Mouse (Mus musculus): ENCODE measurements around the gene Tcf20.
A peak's percentile ranks its signal among the peaks of the same experiment; 100 is the strongest.
"Not testable (repeated sequence)": the region's sequence is repeated elsewhere in the genome, so short reads cannot be mapped to it uniquely, and the experiment has no call there.

Gene Tcf20

GRCm38 (mm10) chr15:82795936-82796440, 191.7 kb downstream of the Tcf20 start:
- no peak for DNase-seq

- DNase-seq, result peak; percentile 82
Observed at GRCm38 (mm10) chr15:82794277-82794676, 193.4 kb downstream of the Tcf20 start, which contains the start of gene Cyp2d26. TSS of gene Cyp2d26 (minus strand) at chr15:82794294.

GRCm38 (mm10) chr15:82793868-82794267, 193.8 kb downstream of the Tcf20 start:
- DNase-seq, result no peak

- DNase-seq, result no peak
Observed at GRCm38 (mm10) chr15:82793454-82793853, 194.2 kb downstream of the Tcf20 start.

- DNase-seq, result no peak
Observed at GRCm38 (mm10) chr15:82792566-82792965, 195.1 kb downstream of the Tcf20 start.

- no peak for DNase-seq
Observed at GRCm38 (mm10) chr15:82784581-82784980, 203.1 kb downstream of the Tcf20 start.

- no peak for DNase-seq
Observed at GRCm38 (mm10) chr15:82783800-82784199, 203.9 kb downstream of the Tcf20 start.

GRCm38 (mm10) chr15:82777856-82778255, 209.8 kb downstream of the Tcf20 start:
- not testable (repeated sequence) for DNase-seq

GRCm38 (mm10) chr15:82765943-82766342, 221.7 kb downstream of the Tcf20 start:
- DNase-seq, result no peak

- no peak for DNase-seq
Observed at GRCm38 (mm10) chr15:82764881-82765280, 222.8 kb downstream of the Tcf20 start.

GRCm38 (mm10) chr15:82763631-82764420, 223.8 kb downstream of the Tcf20 start, which contains the start of gene Cyp2d40:
TSS of gene Cyp2d40 (minus strand) at chr15:82764183.
- no peak for DNase-seq
